Mouse (Mus musculus): ENCODE results near the gene Mgat4c.

DNA sequence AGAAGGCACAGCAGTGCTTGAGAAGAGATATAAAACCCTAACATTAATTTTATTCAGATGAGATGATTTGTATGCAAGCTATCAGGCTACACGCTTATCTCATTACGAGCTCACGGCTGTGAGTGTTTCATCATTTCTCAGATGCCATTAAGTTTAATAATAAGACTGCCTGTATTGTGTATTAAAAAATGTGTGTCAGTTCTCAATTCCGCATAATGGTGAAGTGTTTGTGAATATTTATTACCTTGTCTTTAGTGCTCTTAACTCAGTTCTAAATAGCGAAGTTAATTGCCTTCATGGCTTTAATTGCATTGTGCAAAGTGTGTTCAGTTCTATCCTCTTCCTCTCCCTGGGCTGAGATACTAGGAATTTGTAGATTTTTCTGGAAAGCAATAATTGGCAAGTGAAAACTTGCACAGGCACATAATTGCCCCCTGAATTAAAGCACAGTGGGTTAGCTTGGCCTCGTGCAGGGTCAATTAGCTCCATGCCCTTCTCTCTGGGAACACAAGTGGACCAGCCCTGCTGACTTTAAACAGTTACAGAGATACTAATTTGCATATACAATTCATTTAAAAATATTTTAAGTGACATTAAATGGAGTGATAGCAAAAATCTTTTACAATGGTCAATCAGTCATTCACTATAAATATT lies 557.4 kb downstream of the Mgat4c start:
- no peak for TF ChIP-seq CTCF (conservative IDR thresholded peaks at IDR 0.05; ENCODE audit: low read length)
- TF ChIP-seq NANOG (IDR thresholded peaks at IDR 0.05; ENCODE audit: borderline replicate concordance, low read length) = no peak
- no peak for TF ChIP-seq POU5F1 (IDR thresholded peaks at IDR 0.05; ENCODE audit: borderline replicate concordance, low read length)
